Mouse (Mus musculus) gastrocnemius, postnatal 14 days (tissue): ENCODE results near the gene Aqp6. TPM values are rescaled to one million over a fixed set of nuclear protein-coding genes. Genes with fewer than 3 reads are reported as not detected.
A peak's percentile ranks its signal among the peaks of the same experiment; 100 is the strongest.

Source experiments
- DNase-seq: peaks from one replicate; pipeline ENCODE4 v3.0.0; 2021; ENCODE audit warnings: mixed read lengths
- intact Hi-C: fragments of 180-260 bp; cut with DNase I; formaldehyde crosslinking; loops from one replicate; pipeline ENCODE4 v1.15.1; 2025; ENCODE audit warnings: low total_unique reads
- long read RNA-seq, 2 experiments: library from polyadenylated mRNA; stranded (forward); transcript quantifications; one replicate each; pipeline ENCODE4 v2.0.0; 2021
- total RNA-seq, 2 experiments: library from RNA; stranded (reverse); gene quantifications; 2 replicates each; pipeline ENCODE4 v1.2.3; 2021

Aqp6 gene
- not detected for total RNA-seq
- long read RNA-seq, experiment 1: 0 reads
- long read RNA-seq, experiment 2: 0 reads

GRCm38 (mm10) chr15:99600986-99601822, at the start of gene Aqp6:
Gene Aqp6, plus strand, starts transcription at chr15:99601400.
- DNase-seq: no peak
- intact Hi-C loops: no loop called here

- DNase-seq: no peak
- intact Hi-C loops: no loop called here
Observed at GRCm38 (mm10) chr15:99553767-99554166, 47.4 kb upstream of the Aqp6 start.

GRCm38 (mm10) chr15:99558947-99559346, 42.3 kb upstream of the Aqp6 start:
- intact Hi-C loops: no loop called here
- no peak for DNase-seq

- no peak for DNase-seq
- intact Hi-C loops: no loop called here
Observed at GRCm38 (mm10) chr15:99560246-99560645, 41.0 kb upstream of the Aqp6 start.

GRCm38 (mm10) chr15:99567371-99567770, 33.8 kb upstream of the Aqp6 start:
- intact Hi-C loops: no loop called here
- no peak for DNase-seq

GRCm38 (mm10) chr15:99568682-99569081, 32.5 kb upstream of the Aqp6 start:
- intact Hi-C loops: no loop called here

GRCm38 (mm10) chr15:99569123-99569522, 32.1 kb upstream of the Aqp6 start:
- no peak for DNase-seq
- intact Hi-C loops: no loop called here

More at GRCm38 (mm10) chr15:99568682-99569081, 32.5 kb upstream of the Aqp6 start:
- DNase-seq: no peak

GRCm38 (mm10) chr15:99578802-99579485, 22.3 kb upstream of the Aqp6 start, which contains the start of gene Aqp2:
Gene Aqp2, plus strand, starts transcription at chr15:99579055.
- intact Hi-C loops: no loop called here
- no peak for DNase-seq

- intact Hi-C loops: no loop called here
- DNase-seq: peak; percentile 40
Observed at GRCm38 (mm10) chr15:99583463-99584344, 17.5 kb upstream of the Aqp6 start.

GRCm38 (mm10) chr15:99584407-99585202, 16.6 kb upstream of the Aqp6 start:
- no peak for DNase-seq

GRCm38 (mm10) chr15:99585741-99586140, 15.5 kb upstream of the Aqp6 start:
- no peak for DNase-seq
- intact Hi-C loops: no loop called here

More at GRCm38 (mm10) chr15:99584407-99585202, 16.6 kb upstream of the Aqp6 start:
- intact Hi-C loops: no loop called here

GRCm38 (mm10) chr15:99586525-99586924, 14.7 kb upstream of the Aqp6 start:
- intact Hi-C loops: no loop called here
- DNase-seq: no peak

GRCm38 (mm10) chr15:99589237-99589636, 12.0 kb upstream of the Aqp6 start:
- intact Hi-C loops: no loop called here
- no peak for DNase-seq

GRCm38 (mm10) chr15:99589704-99590103, 11.5 kb upstream of the Aqp6 start:
- intact Hi-C loops: loop anchor here (10.0 kb wide), 2 partner anchors 185 to 325 kb away; partner anchors contain the start of gene Cers5
- no peak for DNase-seq

GRCm38 (mm10) chr15:99590429-99591084, 10.6 kb upstream of the Aqp6 start, which contains the start of gene Aqp5:
Gene Aqp5, plus strand, starts transcription at chr15:99590782.
- no peak for DNase-seq
- intact Hi-C loops: loop anchor here (10.0 kb wide), 2 partner anchors 184 to 324 kb away; partner anchors contain the start of gene Cers5

GRCm38 (mm10) chr15:99592177-99592576, 9.0 kb upstream of the Aqp6 start:
- intact Hi-C loops: loop anchor here (10.0 kb wide), 2 partner anchors 183 to 323 kb away; partner anchors contain the start of gene Cers5
- no peak for DNase-seq

GRCm38 (mm10) chr15:99592877-99593276, 8.3 kb upstream of the Aqp6 start:
- DNase-seq: no peak
- intact Hi-C loops: loop anchor here (10.0 kb wide), 2 partner anchors 182 to 322 kb away; partner anchors contain the start of gene Cers5

GRCm38 (mm10) chr15:99594951-99595350, 6.2 kb upstream of the Aqp6 start:
- no peak for DNase-seq
- intact Hi-C loops: loop anchor here (5.0 to 10.0 kb wide), 3 partner anchors 92 to 320 kb away; partner anchors contain the start of gene Cers5
